Mouse (Mus musculus): ENCODE measurements at regions not wholly inside any gene's neighbourhood (a gene's known extent, or its start where the extent isn't known, plus 50 kb on each side); places are given as distances from the start of the nearest gene placed in this dataset.
"Not testable (repeated sequence)": the region's sequence is repeated elsewhere in the genome, so short reads cannot be mapped to it uniquely, and the experiment has no call there.

DNA sequence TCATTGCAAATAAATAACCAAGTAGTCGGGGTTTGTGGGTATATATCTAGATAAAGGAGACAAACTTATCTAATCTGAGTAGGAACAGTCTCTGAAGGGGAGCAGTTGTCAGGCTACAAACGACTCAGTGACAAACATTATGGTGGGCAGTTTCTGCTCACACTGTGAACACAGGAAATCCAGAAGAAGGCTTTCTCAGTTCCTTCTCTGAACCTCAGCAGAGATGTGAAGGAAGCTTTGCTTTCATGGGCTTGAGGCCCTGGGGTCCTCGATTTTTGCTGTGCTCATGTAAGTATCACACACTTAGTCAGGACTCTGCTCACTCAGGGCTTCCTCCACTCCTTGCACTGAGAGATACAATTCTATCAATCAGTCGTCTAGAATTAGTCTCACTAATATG is 994.7 kb upstream of the Foxg1 start:
- no peak for DNase-seq

DNA sequence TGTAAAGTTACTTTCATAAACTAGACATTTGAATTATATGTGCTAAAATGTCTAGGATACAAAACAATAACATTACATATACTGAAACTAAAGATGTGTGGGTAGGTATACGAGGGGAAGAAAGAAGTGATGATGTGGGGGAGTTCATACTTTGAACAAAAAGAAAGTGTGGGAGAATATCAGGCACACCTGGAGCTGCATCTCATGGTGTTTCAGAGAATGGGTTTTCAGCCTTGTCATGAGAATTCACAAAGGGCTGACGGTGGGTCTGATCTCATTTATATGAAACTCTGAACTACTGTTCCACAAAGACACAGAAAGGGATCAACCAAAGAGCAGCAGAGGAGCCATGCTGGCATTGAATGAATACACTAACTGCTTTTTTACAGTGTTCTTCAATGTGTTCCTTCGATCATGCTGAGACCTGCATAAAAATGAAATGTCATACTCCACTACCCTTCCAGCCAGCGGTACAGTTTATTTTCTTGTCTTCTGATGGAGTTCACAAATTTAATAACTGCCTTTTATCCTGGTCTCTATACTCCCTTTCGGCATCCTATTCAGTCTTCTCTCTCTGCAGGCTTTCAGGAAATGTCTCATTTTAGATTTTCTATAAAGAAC is 994.2 kb upstream of the Foxg1 start:
- no peak for DNase-seq

DNA sequence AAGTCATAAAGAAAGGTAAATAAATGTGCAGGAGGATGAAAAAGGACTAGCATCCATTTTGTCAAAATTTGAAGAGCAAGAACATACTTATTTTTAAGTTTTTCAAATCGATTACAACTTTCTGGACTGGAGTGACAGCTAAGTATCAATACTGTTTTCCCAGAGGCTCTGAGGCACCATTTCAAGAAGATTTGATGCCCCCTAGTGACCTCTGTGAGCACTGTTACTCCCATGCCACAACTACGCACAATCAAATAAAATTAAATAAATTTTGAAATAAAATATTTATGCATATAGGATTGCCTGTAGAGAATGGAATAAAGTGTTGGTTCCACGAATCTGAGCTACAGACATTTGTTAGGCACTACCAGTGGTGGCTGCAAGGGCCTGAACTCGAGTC is 991.5 kb upstream of the Foxg1 start:
- no peak for DNase-seq

DNA sequence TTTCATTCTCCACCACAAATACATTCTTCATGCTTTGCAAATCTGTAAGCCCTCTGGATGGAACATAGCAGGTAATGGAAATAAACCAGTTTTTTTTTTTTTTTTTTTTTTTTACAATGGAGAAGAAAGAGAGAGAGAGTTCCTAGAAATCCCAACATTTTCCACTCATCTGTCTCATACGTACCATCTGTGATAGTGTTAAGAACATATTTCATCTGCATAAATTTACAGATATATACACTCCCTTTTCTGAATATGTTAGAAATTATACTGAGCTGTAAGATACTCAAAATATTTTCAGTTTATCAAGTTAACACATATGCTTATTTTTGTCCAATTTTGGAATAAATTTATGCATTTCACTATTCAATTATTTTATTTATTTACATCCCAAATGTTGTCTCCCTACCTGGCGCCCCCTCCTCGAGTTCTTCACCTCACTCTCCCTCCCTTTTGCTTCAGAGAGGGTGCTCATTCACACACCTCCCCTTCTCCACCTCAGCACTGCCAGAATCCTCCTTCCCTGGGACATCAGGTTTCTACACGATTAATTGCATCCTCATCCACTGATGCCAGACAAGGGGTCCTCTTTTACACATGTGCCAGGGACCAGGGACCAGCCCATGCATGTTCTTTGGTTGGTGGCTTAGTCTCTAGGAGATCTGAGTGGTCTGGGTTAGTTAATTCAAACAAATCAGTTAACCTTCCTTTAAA is 943.0 kb upstream of the Foxg1 start:
- DNase-seq = no peak

DNA sequence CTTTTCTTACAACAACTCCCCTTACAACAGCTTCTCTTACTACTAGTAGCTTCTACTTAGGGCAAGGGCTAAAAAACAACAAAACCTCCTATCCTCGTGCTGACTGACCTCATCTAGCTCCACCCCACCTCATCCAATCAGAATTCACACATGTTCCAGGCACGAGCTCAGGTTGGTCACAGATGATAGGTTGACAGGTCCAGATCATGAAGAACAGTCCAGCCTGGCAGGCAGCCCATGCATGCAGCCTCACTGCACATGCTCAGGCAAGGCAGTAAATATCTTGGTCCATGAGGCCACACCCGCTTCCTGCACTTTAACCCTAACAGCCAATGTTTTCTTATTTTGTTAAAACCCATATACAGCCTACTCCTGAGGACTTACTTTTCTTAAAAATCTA is 933.7 kb upstream of the Foxg1 start:
- DNase-seq = not testable (repeated sequence)

DNA sequence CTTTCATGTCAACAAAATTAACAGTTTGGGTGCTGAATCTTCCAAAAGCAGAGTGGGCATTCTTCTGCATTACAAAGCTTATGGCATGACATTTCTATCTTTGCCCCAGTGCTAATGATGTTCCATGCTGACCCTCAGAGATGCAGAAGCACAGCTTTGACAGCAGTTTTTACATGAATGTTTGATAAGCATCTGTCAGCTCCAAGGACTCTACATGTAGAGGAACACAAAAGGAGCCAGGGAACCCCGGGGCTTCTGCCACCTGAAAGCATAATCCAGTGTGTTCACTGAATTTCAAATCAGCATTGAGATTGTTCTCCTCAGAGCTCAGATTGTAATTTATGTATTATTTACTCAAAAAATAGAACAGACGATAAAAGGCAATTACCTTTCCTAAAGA is 920.1 kb upstream of the Foxg1 start:
- no peak for DNase-seq

DNA sequence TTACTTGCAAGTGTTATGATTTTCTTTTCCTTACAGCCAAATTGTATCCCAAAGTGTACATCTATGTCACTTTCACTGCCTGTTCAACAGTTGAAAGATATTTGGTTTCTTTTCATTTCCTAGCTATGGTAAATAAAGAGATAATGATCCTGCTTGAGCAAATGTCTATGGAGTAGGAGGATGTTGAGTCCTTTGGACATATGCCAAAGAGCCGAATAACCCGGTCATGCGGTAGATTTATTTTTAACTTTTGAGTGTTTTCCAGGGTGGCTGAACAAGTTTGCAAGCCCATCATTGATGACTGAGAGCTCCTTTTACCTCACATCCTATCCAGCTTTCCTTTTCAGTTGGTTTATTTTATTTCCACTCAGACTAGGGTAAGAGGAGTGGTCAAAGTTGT is 881.7 kb upstream of the Foxg1 start:
- DNase-seq = no peak

DNA sequence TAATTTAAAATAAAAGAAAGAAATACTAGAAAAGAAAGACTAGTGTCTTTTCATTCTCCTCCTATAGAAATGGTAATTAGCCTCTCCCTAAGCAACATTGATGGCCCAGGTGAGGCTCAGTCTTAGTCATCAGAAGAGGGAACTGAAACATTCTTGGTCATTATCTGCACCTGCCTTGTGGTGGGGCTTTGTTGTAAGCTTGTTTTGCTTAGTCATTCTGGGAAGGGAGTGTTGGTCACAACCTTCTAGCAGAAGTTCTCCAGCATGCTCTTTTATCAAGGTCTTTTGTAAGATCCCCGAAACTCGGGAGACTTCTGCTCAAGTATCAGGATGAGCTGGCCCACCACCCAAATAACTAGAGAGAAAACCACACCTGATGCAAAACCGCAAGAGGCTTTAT is 870.9 kb upstream of the Foxg1 start:
- no peak for DNase-seq

DNA sequence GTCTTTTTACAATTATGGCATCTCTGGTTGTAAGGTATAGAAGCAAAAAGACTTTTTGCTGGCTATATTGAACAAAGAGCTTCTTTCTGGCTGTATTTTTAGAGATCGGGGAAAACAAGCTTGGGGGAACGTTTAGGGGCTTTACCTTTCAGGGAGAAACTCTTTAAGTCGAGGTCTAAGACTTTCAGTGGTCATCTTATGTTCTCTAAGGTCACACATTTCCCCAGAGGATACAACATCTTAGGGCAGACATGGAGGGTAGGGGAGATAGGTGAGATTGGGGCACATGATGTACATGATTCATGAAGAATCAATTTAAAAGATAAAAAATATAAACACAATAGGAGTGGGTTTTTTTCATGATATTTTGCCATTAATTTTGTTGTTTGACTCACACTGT is 870.2 kb upstream of the Foxg1 start:
- no peak for DNase-seq

DNA sequence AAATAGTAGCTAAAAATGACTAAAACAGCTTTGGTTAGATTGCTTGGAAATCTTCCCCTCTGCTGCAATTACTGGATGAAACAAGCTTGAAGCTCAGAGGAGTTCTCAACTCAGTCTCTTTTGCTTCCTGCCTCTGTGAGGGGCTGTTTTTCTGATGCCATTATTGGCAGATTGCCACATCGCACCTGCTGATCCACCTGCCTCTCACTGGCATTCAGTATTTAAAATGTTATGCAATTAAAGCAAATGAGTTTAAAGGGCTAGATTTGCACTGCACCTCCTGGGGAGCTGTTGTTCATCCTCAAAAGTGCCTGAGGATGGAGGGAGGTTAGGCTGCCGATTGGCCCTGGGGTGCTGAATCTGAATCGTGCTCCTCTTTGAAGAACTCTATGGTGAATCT is 860.5 kb upstream of the Foxg1 start:
- DNase-seq = no peak

DNA sequence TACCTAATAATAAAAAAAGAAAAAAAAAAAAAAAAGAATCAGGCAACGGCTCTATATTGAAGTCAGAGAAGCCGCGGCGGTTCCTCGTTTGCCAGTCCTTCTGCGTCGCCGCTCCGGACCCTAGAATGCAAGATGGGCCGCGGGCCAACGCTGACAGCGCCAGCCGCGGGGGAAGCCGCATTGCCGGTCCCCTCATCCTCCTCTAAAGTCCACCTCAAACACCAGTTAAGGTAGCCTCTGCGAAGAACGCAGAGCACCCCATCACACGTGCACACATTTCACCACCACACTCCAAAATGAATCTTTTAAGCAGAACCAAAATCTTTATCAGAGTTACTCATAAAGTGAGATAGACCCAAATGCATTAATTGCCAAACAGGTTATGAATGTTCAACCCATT is 822.8 kb upstream of the Foxg1 start:
- peak; percentile 8 for DNase-seq

DNA sequence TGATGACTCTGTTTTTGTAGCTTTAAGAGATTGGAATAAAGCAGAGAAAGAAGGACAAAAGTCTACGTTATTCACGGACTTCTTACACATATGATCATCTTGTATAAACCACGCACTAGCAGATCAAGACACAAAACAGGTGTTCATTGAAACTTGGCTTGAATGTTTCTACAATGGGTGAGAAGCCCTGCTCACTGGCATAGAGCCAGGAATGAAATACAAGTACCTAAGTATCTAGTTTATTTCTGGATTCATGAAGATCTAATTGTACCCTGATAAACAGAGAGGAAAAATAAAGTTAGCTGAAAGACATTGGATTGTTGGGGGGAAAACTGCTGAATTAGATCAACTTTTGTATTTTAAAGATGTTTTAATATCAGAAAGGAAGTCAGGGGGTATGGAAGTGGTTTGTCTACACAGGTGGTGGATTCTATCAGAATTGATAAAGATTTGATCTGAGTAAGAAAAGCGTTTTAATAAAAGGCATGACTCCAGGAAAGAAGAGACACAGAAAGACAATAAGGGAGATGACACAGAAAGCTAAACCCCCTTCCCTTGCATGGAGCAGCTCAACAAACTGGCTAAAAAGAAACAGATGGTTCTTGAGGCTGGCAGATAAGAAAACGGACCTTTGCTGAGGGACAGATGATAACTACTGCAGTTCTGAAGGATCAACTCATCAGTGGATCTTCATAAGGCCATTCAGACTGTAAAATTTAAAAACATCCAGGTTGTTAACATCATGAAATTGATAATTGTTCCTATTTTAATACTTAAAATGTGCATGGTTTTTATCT is 777.9 kb upstream of the Foxg1 start:
- no peak for DNase-seq

DNA sequence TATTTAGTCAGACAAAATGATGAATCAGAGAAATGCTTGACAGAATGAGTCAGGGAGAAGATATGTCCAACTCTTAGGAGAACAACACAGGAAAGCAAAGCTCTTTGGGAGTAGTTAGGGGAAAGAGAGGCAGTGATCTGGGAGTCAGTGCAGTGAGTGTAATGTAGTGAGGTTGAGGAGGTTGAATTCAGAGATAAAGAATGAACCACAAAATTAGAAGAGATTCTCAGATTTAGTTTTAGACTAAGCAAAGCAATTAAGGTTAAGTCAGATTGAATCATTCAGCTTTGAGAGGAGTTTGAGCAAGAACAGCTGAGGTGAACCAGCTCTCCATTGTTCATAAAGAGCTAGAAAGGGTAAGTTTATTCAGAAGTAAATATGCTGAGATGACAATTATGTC is 777.0 kb upstream of the Foxg1 start:
- DNase-seq = no peak

DNA sequence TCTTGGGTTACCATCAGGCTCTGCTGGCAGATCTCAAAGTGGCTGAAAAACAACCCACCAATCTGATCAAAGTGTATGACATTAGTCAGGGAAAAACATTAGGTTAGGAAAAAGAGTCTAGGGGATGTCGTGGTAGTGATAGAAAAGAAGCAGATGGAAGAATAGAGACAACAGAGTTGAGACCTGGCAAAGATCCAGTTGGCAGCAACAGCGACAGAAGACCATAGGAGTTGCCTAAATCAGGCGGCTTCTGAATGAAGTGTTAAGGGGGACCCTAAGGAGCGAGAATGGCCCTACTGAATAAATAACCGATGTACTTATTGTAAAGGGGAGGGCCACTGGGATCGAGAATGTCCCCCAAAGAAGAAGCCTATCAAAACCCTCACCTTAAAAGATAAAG is 773.1 kb upstream of the Foxg1 start:
- no peak for DNase-seq

DNA sequence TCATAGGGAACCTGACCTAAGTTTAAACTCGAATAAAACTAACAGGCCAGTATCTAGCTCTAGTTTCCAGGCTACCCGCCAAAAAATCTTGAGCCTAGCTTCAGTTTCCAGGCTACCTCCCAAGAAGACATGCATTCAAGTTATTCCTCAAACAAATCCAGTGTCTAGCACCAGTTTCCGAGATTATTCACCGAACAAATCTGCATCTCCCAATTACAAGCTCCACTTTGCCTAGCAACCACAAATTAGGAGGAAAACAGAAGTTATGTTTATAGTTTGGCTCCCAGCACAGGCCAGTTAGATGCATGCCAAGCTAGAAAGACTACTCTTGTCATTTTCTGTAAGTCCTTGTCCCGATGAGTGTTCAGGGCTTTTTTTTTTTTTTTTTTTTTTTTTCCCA is 770.4 kb upstream of the Foxg1 start:
- DNase-seq = peak; percentile 7

DNA sequence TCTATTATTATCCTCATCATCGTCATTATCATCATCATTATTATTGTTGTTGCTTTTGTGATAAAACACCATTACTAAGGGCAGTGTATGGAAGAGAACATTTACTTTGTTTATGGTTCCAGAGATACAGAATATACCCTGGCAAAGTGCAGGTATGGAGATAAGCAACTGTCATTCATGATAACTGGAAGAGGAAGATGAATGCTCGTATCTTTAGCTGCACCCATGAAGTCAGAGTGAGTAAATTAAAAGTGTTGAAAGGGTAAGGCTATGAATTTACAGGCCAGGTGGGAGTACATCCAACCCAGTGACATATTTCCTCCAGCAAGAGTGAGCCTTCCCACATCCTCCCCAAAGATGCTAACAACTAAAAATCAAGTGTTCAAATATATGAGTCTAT is 766.1 kb upstream of the Foxg1 start:
- DNase-seq = no peak

DNA sequence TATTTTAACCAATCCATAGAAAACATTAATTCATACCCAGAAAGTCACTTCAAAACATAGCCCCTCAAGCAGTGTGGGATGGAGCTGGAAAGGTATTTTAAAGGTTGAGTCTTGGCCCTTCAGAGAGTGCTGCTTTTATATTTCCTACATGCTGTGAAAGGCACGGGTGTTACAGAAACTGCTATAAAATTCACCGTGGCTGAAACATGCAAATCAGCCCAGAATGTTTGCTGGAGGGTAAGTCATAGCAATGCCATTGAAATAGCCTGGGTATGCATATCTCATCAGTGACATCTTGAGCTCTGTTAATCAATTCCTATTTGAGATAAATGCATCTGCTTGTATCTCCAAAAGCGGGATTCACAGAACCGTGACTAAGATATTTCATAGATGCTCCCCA is 748.9 kb upstream of the Foxg1 start:
- DNase-seq = no peak

DNA sequence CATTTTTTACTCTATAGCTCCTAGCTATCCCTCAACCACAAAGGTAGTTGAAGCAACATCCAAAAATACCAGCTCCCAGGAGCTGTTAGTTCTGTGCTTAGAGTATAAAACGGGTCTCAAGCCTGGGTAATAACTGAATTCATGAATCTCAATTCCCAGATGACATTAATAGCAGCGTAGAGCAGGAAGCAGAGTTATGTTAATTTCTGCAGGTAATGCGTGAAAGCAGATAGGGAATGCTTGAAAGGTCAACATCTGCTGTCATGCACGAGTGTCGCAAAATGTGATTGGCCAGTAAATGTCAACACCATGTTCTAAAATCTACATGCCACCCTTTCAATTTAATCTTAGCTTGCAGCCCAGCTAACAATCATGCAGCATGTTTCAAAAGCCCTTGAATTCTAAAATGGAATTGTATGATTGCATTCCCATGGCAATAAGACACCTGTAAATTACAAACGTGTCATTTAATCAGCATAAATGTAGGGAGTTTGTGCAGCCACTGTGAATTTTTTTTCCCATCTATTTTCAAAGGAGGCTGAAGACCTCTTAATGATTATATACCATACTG is 747.7 kb upstream of the Foxg1 start:
- no peak for DNase-seq

DNA sequence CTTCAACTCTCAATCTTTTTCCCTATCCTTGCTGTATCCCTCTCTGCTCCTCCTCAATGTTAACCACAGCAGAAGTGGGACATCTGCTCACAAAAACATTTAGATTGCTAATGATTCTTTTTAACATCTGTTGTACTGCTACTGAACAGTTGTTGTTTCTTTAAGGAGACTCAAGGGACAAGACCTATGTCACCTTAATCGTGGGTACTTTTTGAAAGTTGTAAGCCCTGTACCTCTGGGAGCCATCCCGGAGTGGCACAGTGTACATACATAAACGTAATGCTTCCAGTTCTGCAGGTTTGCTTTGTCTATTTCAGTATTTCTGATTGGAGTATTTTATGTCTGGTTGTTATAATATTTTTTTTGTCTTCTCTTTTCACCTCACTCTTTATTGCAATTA is 740.5 kb upstream of the Foxg1 start:
- no peak for DNase-seq

DNA sequence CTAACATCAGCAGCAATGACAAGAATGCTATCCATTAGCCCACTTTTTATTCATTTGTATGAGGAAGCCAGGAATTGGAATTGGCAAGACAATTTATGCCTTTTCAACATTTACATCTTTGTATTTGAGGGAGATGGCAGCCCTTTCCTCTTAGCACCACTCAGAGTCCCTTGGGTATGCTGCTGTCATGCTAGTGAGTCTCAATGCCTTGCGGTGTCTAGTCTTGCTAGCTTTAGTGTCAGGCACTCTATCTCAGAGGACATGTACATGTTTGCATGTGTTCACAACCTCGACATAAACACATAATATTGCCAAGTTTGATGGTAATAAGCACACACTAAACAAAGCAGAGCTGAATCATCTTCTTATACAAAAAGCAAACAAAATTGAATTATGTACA is 737.3 kb upstream of the Foxg1 start:
- DNase-seq = no peak

DNA sequence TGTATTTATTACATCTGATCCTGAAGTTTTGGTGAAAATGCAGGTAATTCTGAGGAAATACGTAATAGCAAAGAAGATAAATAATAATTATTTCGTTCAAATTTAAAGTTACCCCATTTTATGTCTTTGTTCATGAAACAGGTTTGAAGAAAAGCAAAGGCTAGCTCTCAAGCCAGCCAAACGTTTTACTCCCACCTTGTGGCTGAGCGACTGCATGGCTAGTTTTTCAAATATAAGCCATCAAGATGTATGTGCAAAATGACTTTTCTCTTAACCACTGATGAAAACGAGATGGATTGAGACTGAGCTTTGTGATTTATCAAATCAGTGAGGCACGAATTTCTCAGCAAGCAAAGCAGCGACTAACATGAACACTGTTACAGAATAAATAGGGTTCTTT is 736.5 kb upstream of the Foxg1 start:
- peak; percentile 7 for DNase-seq

DNA sequence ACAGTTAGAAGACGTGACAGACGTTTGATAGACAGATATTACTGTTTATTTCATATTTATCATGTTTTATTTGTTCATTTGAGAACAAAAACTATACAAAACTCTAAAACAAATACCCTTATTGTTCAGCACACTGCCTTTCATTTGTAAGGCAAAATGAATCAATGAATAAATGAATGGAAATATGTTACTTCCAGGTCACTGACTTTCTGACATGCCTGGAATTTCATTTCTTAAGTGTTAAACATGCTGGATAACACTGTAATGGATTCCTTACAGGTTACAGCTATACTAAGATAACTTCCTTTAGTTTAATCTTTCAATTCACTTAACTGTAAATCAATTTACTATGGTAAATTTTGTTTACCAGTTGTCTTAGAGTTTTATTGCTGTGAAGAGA is 707.3 kb upstream of the Foxg1 start:
- no peak for DNase-seq

DNA sequence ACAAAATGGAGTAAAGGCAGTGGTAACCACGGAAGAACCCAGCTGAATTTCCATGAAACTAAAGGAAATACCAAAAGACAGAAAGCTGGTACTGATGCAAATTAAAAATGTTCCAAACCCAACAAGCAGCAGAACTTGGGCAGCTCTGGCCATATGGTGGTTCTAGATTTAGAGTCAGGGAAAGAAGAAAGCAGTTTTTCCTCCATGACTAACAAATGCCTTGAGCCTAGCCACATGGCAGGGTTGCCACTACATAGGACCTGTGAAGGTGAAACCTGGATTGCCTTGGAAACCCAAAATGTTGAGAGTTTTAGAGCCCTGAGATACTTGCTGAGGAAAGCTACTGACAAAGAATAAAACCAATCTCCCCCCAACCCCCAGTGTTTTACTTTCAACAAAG is 701.5 kb upstream of the Foxg1 start:
- DNase-seq = no peak

DNA sequence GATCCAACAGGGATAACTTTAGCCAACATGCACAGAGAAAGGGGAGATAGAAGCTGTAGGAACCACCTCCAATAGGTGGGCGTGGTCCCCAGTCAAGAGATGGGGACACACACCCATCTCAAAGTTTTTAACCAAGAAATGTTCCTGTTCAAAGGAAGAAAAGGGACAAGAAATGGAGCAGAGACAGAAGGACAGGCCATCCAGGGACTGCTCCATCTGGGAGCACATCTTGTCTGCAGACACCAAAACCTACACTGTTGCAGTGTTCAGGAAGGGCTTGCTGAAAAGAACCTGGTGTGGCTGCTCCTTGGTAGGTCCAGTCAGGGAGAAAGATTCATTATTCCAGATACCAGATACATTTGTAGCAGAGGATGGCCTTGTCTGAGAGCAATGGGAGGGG is 676.5 kb upstream of the Foxg1 start:
- no peak for DNase-seq

Measured in right cerebral cortex, postnatal 4 days (tissue).